Mouse (Mus musculus) ES-Bruce4 (cell line): ENCODE data around the gene Ndufs4.

Experiments used
- CTCF ChIP-seq: IDR thresholded peaks from one replicate; pipeline ENCODE4 v1.8.1; 2011; ENCODE audit warnings: low read depth, low read length
- EP300 ChIP-seq: IDR thresholded peaks from 2 replicates; pipeline ENCODE4 v1.6.1; 2011; ENCODE audit warnings: low read depth, low read length; ENCODE audit not compliant: insufficient read depth

GRCm38 (mm10) chr13:114387521-114388171 is 412 bp downstream of the Ndufs4 start:
- no peak for TF ChIP-seq EP300
- no peak for TF ChIP-seq CTCF
